Mouse (Mus musculus) spleen, adult 2 months (tissue): ENCODE results near the gene Rhoc.

Experiments used
- CTCF ChIP-seq: fragments of 200-500 bp; IDR thresholded peaks from 2 replicates; pipeline ENCODE4 v1.5.1; 2011; ENCODE audit warnings: mild to moderate bottlenecking, inconsistent platforms; ENCODE audit not compliant: insufficient read depth, insufficient read length, insufficient replicate concordance; ENCODE audit errors: extremely low read depth
- POLR2A ChIP-seq: fragments of 200-500 bp; IDR thresholded peaks from 2 replicates; pipeline ENCODE4 v1.6.1; 2011; ENCODE audit warnings: low read depth, low read length, inconsistent platforms

- no peak for TF ChIP-seq CTCF
- no peak for TF ChIP-seq POLR2A
Measured at GRCm38 (mm10) chr3:104818749-104819134, 30.6 kb downstream of the Rhoc start.
